Mouse (Mus musculus) ES-Bruce4 (cell line): ENCODE measurements at regions not wholly inside any gene's neighbourhood (a gene's known extent, or its start where the extent isn't known, plus 50 kb on each side); places are given as distances from the start of the nearest gene placed in this dataset.

Source experiments
- CTCF ChIP-seq: IDR thresholded peaks from one replicate; pipeline ENCODE4 v1.8.1; 2011; ENCODE audit warnings: low read depth, low read length
- EP300 ChIP-seq: IDR thresholded peaks from 2 replicates; pipeline ENCODE4 v1.6.1; 2011; ENCODE audit warnings: low read depth, low read length; ENCODE audit not compliant: insufficient read depth
- POLR2A ChIP-seq: IDR thresholded peaks from one replicate; pipeline ENCODE4 v1.8.1; 2011; ENCODE audit warnings: low read length; ENCODE audit not compliant: insufficient read depth

DNA sequence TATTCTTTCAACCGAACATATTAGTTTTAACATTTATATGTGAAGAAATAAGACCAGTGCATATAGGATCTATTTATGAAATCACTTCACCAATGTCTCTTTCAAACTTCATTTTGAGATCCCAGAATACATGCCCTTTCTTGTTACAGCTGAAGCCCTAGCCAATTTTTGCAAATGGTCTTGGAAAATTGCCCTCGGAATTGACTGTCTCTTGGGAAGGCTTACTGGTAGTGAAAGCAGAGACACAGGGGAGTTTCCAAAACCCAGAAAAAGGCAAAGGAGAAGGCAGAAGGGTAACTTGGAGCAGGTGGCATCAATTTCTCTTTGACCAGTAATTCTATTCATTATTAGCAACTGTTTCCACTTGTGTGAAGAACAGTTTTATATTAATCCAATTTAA lies 515.4 kb downstream of the Gm826 start:
- TF ChIP-seq CTCF (no peak), POLR2A (no peak), EP300 (no peak)
